Mouse (Mus musculus) myocyte (in vitro differentiated cells): ENCODE data around the gene Rab6b. TPM values are rescaled to one million over a fixed set of nuclear protein-coding genes. Genes with fewer than 3 reads are reported as not detected.

Experiments used
- H3K27me3 ChIP-seq: one replicate; pipeline ENCODE4 v1.6.1; 2011; ENCODE audit not compliant: control insufficient read depth, insufficient read depth, insufficient read length
- H3K36me3 ChIP-seq: one replicate; pipeline ENCODE4 v1.6.1; 2011; ENCODE audit not compliant: control insufficient read depth, insufficient read depth
- H3K4me2 ChIP-seq: one replicate; pipeline ENCODE4 v1.6.1; 2011; ENCODE audit warnings: low read depth, control low read depth
- H3K4me3 ChIP-seq: one replicate; pipeline ENCODE4 v1.5.1; 2011; ENCODE audit warnings: mild to moderate bottlenecking, control low read depth, moderate library complexity
- H3K79me2 ChIP-seq: one replicate; pipeline ENCODE4 v1.6.1; 2011; ENCODE audit not compliant: control insufficient read depth, insufficient read depth
- H3ac ChIP-seq: one replicate; pipeline ENCODE4 v1.6.1; 2011; ENCODE audit not compliant: control insufficient read depth, insufficient read length
- CEBPB ChIP-seq: IDR thresholded peaks from 2 replicates; pipeline ENCODE4 v1.6.1; 2011; ENCODE audit warnings: mild to moderate bottlenecking, moderate library complexity; ENCODE audit not compliant: poor library complexity, insufficient read depth, severe bottlenecking
- E2F4 ChIP-seq: IDR thresholded peaks from one replicate; pipeline ENCODE4 v1.6.1; 2011; ENCODE audit warnings: mild to moderate bottlenecking, control low read depth, moderate library complexity; ENCODE audit not compliant: insufficient read depth
- MAX ChIP-seq: IDR thresholded peaks from one replicate; pipeline ENCODE4 v1.6.1; 2011; ENCODE audit warnings: low read depth, mild to moderate bottlenecking, control low read depth
- MYOD1 ChIP-seq, 3 experiments: IDR thresholded peaks; one replicate each; pipeline ENCODE4 v1.6.1; 2011; ENCODE audit warnings: control low read depth in 2 of 3, low read depth in 2 of 3, mild to moderate bottlenecking in 2 of 3, moderate library complexity in 1 of 3; ENCODE audit not compliant: insufficient read length in 2 of 3, control insufficient read depth in 1 of 3
- MYOG ChIP-seq, 3 experiments: IDR thresholded peaks; one replicate each; pipeline ENCODE4 v1.6.1; 2011; ENCODE audit warnings: control low read depth in 2 of 3, low read depth in 2 of 3, mild to moderate bottlenecking in 2 of 3; ENCODE audit not compliant: insufficient read length in 2 of 3, control insufficient read depth in 1 of 3, insufficient read depth in 1 of 3
- POLR2A ChIP-seq: IDR thresholded peaks from one replicate; pipeline ENCODE4 v1.6.1; 2011; ENCODE audit warnings: low read depth, mild to moderate bottlenecking, control low read depth, moderate library complexity; ENCODE audit not compliant: insufficient read length
- POLR2AphosphoS2 ChIP-seq: IDR thresholded peaks from one replicate; pipeline ENCODE4 v1.6.1; 2011; ENCODE audit warnings: low read depth, control low read depth; ENCODE audit not compliant: insufficient read length
- REST ChIP-seq: IDR thresholded peaks from one replicate; pipeline ENCODE4 v1.6.1; 2011; ENCODE audit warnings: mild to moderate bottlenecking, control low read depth, moderate library complexity; ENCODE audit not compliant: insufficient read depth, insufficient read length
- SRF ChIP-seq: IDR thresholded peaks from one replicate; pipeline ENCODE4 v1.6.1; 2011; ENCODE audit warnings: low read depth; ENCODE audit not compliant: control insufficient read depth, insufficient read length
- TCF12 ChIP-seq: IDR thresholded peaks from one replicate; pipeline ENCODE4 v1.6.1; 2011; ENCODE audit warnings: mild to moderate bottlenecking, control low read depth; ENCODE audit not compliant: poor library complexity, insufficient read depth, severe bottlenecking
- TCF3 ChIP-seq: IDR thresholded peaks from one replicate; pipeline ENCODE4 v1.6.1; 2011; ENCODE audit warnings: low read depth, control low read depth; ENCODE audit not compliant: insufficient read length
- USF1 ChIP-seq: IDR thresholded peaks from one replicate; pipeline ENCODE4 v1.6.1; 2011; ENCODE audit warnings: low read depth, mild to moderate bottlenecking, control low read depth, moderate library complexity
- polyA plus RNA-seq: library from polyadenylated mRNA; unstranded; fragments of >200 nt; fragmentation: generic; extraction: Trizol; gene quantifications from one replicate; pipeline ENCODE4 v1.2.1, GENCODE M21; 2012; ENCODE audit warnings: missing spikeins

The Rab6b gene
- polyA plus RNA-seq, 1 experiment = 2.4 TPM

GRCm38 (mm10) chr9:103141266-103141665, 29.7 kb downstream of the Rab6b start:
- TF ChIP-seq MYOD1 (IDR thresholded peaks at IDR 0.05; ENCODE audit: control insufficient read depth in 1 of 3, insufficient read length in 2 of 3, low read depth in 2 of 3) = no peak
- no peak for TF ChIP-seq TCF12
- TF ChIP-seq SRF = no peak
- TF ChIP-seq TCF3 = no peak
- TF ChIP-seq REST = no peak
- TF ChIP-seq MYOG (IDR thresholded peaks at IDR 0.05; ENCODE audit: control insufficient read depth in 1 of 3, insufficient read depth in 1 of 3, insufficient read length in 2 of 3, low read depth in 2 of 3) = no peak
- TF ChIP-seq POLR2AphosphoS2 = no peak
- TF ChIP-seq POLR2A = no peak
- no peak for TF ChIP-seq USF1
- no peak for TF ChIP-seq CEBPB
- TF ChIP-seq E2F4 = no peak
- TF ChIP-seq MAX = no peak
- Histone ChIP-seq H3K36me3 (no peaks in the 10 kb centered on the region), H3K79me2 (no peaks in the 10 kb centered on the region), H3K4me2 (no peak overlapping the region), H3K27me3 (no peaks in the 10 kb centered on the region), H3ac (no peak overlapping the region), H3K4me3 (no peak overlapping the region)

- Histone ChIP-seq H3K36me3 (no peaks in the 10 kb centered on the region), H3K27me3 (no peaks in the 10 kb centered on the region), H3ac (no peak overlapping the region), H3K4me3 (no peak overlapping the region), H3K79me2 (no peaks in the 10 kb centered on the region), H3K4me2 (no peak overlapping the region)
- TF ChIP-seq POLR2A (no peak), TCF12 (no peak), E2F4 (no peak), MYOG (IDR thresholded peaks at IDR 0.05; ENCODE audit: control insufficient read depth in 1 of 3, insufficient read depth in 1 of 3, insufficient read length in 2 of 3, low read depth in 2 of 3) (no peak), USF1 (no peak), CEBPB (no peak), MAX (no peak), TCF3 (no peak), MYOD1 (IDR thresholded peaks at IDR 0.05; ENCODE audit: control insufficient read depth in 1 of 3, insufficient read length in 2 of 3, low read depth in 2 of 3) (no peak), REST (no peak), POLR2AphosphoS2 (no peak), SRF (no peak)
Measured at GRCm38 (mm10) chr9:103143881-103144280, 32.3 kb downstream of the Rab6b start.

GRCm38 (mm10) chr9:103145351-103145750, 33.8 kb downstream of the Rab6b start:
- TF ChIP-seq USF1 (no peak), SRF (no peak), TCF12 (no peak), POLR2AphosphoS2 (no peak), REST (no peak), CEBPB (no peak), MAX (no peak), POLR2A (no peak), MYOD1 (IDR thresholded peaks at IDR 0.05; ENCODE audit: control insufficient read depth in 1 of 3, insufficient read length in 2 of 3, low read depth in 2 of 3) (no peak), E2F4 (no peak), MYOG (IDR thresholded peaks at IDR 0.05; ENCODE audit: control insufficient read depth in 1 of 3, insufficient read depth in 1 of 3, insufficient read length in 2 of 3, low read depth in 2 of 3) (no peak), TCF3 (no peak)
- no peaks in the 10 kb centered on the region for H3K36me3 ChIP-seq
- H3ac ChIP-seq = no peak overlapping the region
- H3K4me3 ChIP-seq = no peak overlapping the region
- H3K79me2 ChIP-seq = no peaks in the 10 kb centered on the region
- H3K4me2 ChIP-seq = no peak overlapping the region
- H3K27me3 ChIP-seq = no peaks in the 10 kb centered on the region

GRCm38 (mm10) chr9:103146257-103146656, 34.7 kb downstream of the Rab6b start:
- no peaks in the 10 kb centered on the region for H3K79me2 ChIP-seq
- TF ChIP-seq POLR2AphosphoS2 (no peak), MYOD1 (IDR thresholded peaks at IDR 0.05; ENCODE audit: control insufficient read depth in 1 of 3, insufficient read length in 2 of 3, low read depth in 2 of 3) (no peak), SRF (no peak), E2F4 (no peak)
- no peaks in the 10 kb centered on the region for H3K36me3 ChIP-seq
- no peaks in the 10 kb centered on the region for H3K27me3 ChIP-seq
- no peak overlapping the region for H3K4me2 ChIP-seq
- H3ac ChIP-seq = no peak overlapping the region
- no peak overlapping the region for H3K4me3 ChIP-seq

- H3K27me3 ChIP-seq = no peaks in the 10 kb centered on the region
- TF ChIP-seq POLR2A (no peak), E2F4 (no peak), MYOD1 (IDR thresholded peaks at IDR 0.05; ENCODE audit: control insufficient read depth in 1 of 3, insufficient read length in 2 of 3, low read depth in 2 of 3) (no peak), SRF (no peak), USF1 (no peak), TCF3 (no peak), TCF12 (no peak), MAX (no peak), MYOG (IDR thresholded peaks at IDR 0.05; ENCODE audit: control insufficient read depth in 1 of 3, insufficient read depth in 1 of 3, insufficient read length in 2 of 3, low read depth in 2 of 3) (no peak), CEBPB (no peak), POLR2AphosphoS2 (no peak), REST (no peak)
- H3ac ChIP-seq = no peak overlapping the region
- no peaks in the 10 kb centered on the region for H3K79me2 ChIP-seq
- no peaks in the 10 kb centered on the region for H3K36me3 ChIP-seq
- no peak overlapping the region for H3K4me2 ChIP-seq
- H3K4me3 ChIP-seq = no peak overlapping the region
Measured at GRCm38 (mm10) chr9:103146703-103147102, 35.1 kb downstream of the Rab6b start.
